Mouse (Mus musculus) frontal cortex, adult (tissue): ENCODE measurements around the gene Fras1.

Source experiments
- ATAC-seq: cut with Nextera tagmentation; 2 replicates; pipeline ENCODE4 v1.9.2; 2017; ENCODE audit warnings: mild to moderate bottlenecking, moderate library complexity, mixed read lengths; ENCODE audit not compliant: low TSS enrichment

The Fras1 gene

DNA sequence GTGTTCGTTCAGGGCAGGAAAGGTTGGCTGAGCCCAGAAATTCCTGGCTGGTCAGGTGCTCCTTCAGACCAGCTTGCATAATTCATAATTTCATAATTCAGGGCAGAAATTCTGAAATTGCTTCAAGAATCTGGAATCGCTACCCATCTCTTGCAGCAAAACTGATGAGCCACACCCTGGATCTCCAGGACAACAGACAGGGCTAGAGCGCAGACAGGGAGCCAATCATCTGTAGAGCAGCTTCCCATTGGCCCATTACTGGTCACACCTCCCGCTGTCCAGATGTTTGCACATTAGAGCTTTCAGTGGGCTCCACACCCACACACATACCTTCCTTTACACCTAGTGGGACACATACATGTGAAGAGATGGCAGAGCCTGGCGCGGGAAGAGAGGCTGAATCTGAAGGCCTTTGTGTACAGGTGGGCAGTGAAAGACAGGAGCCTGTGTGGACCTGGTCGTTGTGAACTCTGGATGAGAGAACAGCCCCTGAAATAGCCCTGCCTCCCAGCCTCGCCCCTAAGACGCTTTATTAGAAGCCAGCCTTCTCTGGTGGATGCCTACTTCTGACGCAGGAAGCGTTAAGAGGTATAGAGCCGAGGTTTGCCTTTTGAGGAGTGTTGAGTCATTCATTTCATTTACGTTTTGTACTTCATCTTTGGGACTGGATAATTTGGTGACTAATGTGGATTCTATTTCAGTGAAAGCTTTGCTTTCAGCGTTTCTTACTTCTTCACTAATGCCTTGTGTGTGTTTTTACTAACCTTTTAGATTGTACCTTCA lies 409.9 kb downstream of the Fras1 start:
- ATAC-seq: no peak

DNA sequence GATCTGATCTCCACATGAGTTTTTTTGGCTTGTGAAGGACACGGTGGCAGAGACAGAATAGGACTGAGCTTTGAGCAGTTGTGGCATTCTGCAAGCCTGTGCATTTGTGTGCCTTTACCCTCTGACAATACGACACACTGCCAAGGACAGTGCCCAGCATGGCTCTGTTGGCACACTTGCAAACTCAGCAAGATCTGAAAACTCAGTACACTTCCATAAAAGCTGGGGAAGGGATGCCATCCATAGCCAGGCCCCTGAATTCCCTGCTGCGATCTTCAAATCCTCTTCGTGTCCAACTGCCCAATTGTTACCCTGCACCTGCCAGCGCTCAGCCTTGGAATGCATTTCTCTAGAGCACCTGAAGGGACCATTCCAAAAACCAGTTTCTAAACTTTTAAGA lies 411.3 kb downstream of the Fras1 start:
- no peak for ATAC-seq

DNA sequence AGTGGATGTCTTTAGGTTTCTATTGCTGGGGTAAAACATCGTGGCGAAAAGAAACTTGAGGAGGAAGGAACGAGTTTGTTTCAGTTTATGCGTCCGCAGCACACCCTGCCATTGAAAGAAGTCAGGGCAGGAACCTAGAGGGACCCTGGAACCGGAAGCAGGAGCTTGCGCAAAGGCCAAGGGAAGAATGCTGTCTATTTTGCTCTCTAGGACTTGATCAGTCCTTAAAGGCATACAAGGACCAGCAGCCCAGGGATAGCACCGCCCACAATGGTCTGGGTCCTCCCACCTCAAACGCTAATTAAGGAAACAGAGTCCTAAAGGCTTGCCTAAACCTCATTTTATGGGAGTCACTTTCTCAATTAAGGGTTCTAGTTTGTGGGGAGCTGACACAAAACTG lies 418.7 kb downstream of the Fras1 start:
- ATAC-seq: no peak

DNA sequence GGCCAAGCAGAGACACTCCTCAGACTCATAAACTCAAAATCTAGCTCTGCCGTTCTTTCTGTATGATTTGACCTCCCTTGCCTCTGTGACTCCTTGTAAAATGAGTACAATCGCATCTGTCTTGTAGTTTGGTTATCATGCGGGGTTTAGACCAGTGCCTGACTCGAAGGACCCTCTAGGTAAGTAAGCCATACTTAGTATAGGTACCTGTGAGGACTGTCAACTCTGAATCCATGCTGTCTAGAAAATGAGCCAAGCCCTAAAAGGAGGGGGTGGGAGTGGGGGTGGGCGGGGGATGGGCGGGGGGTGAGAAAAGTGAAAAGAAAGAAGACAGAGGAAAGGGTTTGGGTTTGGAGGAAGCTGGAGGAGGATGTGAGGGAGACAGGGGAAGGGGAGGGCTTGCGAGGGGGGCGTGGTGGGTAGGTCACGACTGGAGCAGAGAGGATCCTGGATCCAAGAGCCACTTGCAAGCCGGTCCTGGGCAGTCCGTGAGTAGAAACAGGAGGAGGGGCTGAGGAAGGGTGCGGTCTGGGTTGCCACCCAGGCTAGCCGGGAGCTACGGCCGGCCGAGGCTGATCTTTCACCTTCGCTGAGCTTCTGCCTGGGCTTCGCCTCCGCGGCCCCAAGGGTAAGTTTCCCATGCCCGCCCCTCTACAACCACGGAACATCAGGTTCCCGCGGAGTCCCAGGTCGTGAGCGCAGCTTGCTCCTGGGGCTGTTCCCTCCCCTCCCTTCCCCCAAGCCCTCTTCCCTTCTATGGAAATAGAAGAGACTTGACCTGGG lies 419.4 kb downstream of the Fras1 start, which contains the start of gene Anxa3:
Gene Anxa3 (plus strand): TSS at position 404 of the 783 bp plus-strand sequence.
- no peak for ATAC-seq

DNA sequence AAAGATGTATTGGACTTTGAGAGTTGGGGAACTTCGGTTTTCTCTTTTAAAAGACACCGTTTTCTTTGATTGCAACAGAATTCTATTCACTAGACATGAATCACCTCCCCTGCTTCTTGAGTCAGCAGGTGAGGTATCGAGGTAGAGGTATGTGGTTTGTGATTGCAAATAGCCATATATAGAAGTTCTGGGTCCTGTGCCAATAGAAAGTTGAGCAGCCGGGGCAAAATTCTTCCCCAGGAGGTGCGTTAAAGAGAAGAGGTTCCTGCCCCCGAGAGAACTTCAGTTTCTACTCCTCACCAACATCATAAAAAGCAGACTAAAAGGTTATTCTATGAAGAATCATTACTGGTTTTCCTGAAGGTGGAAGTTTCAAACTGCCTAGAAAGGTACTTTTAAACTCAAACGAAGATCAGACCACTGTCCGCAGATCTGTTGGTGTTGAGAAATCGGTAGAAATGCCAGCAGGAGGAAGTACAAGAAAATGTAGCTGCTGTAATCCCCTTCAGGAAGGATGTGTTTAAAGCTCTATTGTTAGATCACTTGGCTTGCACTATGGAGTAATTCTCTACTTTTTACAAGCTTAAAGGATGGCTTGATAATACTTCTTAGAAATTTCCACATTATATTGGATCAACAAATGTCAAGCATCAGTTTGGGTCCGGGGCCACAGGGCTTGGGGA lies 420.3 kb downstream of the Fras1 start:
- no peak for ATAC-seq

DNA sequence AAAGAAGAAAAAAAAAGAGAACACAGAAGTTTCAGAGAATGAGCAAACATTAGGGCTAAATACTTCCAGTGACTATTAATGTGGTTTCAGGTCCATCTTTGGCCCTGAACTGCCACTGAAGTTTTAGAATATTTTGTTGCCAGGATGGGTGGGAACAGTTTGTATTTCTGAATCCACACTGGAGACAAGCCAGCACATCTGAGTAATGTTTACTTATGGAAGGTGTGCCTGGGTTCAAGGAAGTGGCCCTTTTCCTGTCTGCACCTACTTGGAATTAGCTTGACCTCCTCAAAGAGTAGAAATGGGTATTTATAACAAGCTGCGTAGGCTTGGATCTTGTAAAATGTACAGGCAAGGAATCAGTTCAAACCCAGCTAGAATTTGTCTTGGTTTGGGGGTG lies 422.0 kb downstream of the Fras1 start:
- no peak for ATAC-seq

DNA sequence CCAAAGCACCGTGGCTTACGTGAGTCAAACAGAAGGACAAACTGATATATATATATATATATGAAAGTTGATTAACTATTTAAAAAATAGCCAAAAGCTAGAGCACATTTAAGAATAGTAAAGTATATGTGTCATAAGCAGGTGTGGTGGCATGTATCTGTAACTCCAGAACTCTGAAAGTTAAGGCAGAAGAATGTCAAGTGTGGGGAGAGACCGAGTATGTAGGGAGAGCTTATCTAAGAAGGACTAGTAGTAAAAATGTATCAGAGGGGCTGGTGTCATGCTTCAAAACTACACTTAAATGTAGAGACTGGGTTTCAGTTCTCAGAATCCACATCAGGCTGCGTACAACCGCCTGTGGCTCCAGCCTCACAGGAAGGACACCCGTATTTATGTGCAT lies 423.7 kb downstream of the Fras1 start:
- no peak for ATAC-seq

DNA sequence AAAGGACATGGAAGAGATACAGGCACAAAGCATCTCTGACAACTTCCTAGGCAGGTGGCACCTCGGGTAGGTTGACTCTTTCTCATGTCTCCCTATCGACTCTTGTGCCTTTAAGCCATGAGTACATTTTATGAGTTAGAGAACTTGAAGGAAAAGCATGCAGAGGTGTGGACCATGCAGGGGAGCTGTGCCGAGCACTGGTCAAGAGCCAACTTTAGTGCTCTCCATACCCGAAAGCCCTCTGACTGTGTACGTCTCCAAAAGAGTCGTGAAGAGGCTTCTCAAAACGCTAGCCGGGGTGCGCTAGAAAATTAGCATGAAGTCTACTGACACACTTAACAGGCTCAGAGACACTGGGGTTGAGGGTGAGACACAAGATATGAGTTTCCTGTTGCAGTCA lies 425.4 kb downstream of the Fras1 start:
- ATAC-seq: no peak

DNA sequence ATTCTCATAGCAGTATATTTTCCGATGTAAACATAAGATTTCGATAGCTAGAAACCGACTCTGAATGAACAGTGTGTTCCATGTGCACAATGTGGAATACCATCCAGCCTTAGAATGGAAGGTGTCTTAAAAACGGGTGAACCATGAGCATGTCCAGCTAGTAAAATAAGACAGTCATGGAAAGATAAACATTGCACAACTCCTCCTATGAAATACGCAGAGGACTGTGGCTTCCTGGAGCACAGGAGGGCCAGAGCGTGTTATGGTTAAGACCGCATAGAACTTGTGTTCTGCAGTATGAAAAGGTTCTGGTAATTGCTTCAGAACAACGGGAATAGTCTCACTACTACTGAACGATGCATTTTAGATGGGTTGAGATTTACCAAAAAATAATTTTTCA lies 426.2 kb downstream of the Fras1 start:
- ATAC-seq: no peak

DNA sequence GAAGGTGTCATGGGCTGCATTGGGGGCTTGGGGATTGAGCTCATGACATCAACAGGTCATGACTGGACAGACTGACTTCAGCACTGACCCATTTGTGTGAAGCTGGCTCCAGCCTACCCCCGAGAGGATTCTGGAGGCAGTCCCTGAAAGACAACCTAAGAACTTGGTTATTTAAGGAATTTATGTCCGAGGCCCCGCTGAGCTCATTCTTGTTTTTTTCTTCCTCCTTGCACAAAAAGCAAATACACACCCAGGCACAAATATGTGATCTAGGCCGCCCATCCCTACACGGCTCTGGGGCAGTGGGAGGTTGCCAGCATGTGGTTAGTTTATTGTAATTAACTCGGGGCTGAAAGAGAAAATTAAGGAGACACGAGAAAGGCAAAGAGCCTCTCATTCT lies 428.4 kb downstream of the Fras1 start:
- no peak for ATAC-seq

DNA sequence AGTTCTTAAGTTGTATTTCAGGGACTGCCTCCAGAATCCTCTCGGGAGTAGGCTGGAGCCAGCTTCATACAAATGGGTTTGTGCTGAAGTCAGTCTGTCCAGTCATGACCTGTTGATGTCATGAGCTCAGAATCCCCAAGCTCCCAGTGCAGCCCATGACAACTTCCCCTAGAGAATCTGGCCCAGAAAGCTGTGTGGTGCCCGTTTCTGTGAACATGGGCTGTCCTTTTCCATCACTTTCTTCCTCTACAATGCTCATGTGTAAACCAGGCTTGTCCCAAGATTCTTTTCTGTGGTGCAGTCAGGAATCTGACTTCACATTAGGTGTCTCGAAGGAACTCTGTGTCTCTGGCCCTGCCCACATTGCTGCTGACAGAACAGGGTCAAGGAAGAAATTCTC lies 429.3 kb downstream of the Fras1 start:
- no peak for ATAC-seq

DNA sequence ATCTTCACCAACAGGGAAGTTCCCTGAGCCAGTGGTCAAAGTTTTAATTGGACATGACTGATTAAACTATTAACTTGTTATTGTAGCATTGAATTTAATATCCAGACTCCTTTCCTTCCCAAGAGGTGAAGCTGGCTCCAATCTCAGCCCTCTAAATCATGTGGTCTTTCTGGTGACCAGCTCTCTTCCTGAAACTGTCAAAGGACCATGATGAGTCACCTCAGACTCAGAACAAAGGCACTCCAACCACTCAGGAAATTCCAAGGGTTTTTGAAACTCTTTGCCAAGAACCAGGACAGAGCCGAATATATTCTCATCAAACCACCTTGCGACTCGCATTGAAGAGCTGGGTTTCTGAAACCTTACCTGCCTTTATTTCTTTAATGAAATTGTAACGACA lies 430.5 kb downstream of the Fras1 start:
- ATAC-seq: no peak

DNA sequence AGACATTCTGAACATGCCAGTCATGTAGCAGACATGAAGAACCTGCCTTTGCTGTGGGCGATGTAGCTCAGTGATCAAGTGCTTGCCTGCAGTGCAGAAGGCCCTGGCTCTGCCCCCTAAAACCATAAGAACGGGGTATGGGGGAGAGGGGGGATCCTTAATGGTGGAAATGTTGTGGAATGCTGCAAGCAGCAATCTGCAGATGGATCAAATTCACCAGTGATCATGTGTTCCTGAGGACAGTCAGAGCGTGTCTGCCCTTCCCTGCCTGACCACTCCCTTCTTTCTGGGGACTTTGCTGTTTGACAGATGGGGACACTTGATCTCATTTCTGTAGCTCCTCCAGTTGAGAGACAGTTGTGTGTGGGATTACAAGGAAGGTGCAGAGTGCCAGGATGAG lies 431.1 kb downstream of the Fras1 start:
- no peak for ATAC-seq

DNA sequence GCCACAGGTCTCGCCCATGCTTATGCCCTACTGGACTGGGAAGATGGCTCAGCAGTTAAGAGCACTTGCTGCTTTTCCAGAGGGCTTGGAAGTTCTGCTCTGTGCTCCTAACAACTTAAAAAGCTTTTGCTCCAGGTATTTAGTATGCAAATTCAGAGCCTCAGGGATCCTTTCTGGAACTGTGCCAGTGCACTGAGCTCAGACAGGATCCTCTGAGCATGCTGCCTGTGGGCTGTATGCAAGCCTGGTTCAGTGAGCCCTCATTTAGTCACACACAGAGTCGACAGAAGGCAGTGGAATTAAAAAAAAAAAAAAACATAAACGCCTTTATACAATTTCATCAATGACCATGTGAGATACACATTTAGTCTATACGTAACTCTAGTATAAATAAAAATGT lies 436.9 kb downstream of the Fras1 start:
- peak; percentile 57; the same call in 1 of the 2 replicates for ATAC-seq

DNA sequence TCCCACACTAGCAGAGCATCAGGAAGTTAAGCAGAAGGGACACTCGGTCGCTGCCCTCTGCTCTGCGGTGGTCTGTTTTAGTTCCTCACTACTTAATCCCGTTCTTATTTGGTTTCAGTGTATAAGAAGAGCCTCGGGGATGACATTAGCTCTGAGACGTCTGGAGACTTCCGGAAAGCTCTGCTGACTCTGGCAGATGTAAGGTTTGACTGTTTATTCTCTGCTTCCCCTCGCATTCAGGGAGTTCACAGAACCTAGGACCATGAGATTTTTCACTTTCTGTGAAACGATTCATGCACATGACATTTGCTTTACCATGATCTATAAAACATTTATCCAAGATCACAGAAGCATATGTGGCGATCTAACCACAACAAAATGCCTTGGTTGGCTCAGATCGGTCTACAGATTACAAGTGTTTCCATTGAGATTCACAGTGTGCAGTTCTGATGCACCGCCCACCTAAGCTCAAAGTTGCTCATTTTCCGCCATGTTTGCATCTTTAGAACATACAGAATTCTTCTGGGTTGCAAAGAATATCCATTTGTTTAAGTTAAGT lies 451.1 kb downstream of the Fras1 start:
- ATAC-seq: no peak

DNA sequence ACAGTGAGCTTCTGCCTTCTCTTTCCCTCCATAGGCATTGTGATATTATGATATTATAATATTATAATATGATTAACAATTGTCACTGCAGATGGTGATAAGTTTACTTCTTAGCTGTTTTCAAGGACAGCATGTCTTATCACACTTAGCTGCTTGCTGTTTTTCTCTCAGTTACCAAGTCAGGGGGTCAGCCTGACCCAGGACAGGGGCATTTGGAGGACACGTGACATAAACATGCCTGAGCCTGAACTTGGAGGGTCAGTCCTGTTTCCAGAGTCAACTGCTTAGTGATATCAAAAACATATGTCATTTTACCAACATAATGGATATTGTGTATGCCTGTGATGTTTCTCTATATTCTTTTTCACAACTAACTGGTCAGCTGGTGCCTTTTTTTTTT lies 453.4 kb downstream of the Fras1 start:
- no peak for ATAC-seq
